Comparison of ENCODE assay signal across 9 mouse cellular contexts in the genomic region with DNA sequence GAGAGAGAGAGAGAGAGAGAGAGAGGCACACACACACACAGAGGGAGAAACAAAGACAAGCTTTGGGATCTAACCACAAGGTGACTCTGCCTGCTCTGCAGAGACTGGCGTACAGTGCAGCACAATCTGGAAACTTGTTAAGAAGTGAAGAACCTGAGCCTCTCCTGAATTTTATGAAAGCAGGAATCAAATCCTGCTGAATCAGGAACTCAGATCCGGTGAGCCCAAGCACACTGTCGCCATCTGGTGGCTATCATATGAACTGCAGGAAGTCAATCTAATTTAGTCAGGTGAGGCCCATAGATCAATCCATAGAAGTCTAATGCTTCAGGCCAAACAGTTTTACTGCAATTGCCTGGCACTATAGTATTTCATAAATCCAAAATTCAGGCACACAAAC. TPM values are rescaled to one million over a fixed set of nuclear protein-coding genes. Genes with fewer than 3 reads are reported as not detected.
A peak's percentile ranks its signal among the peaks of the same experiment; 100 is the strongest.
DNase-seq lines count a peak whose midpoint lies in the region; ATAC-seq and TF ChIP-seq lines count a peak whose summit lies in the region.
"Had no signal": no experiment of that assay in that cellular context is flagged by ENCODE, and none has a peak within 500 bp of the region (broad histone marks: within the 10 kb centered on the region; RNA-seq: fewer than 3 reads in every experiment).

No protein-coding gene starts in this region.

- H3K36me3 ChIP-seq in thymus, adult 2 months (ENCODE audit: control insufficient read depth, insufficient read depth, low read length) = no peaks in the 10 kb centered on the region
- H3K36me3 ChIP-seq in lung, embryonic 14.5 days (ENCODE audit: insufficient read depth) = no peaks in the 10 kb centered on the region

- no peaks in the 10 kb centered on the region for H3K4me1 ChIP-seq in cerebellum, adult 2 months (ENCODE audit: control insufficient read depth, insufficient read depth, low read length)
- H3K4me1 ChIP-seq in thymus, adult 2 months (replicated peaks; ENCODE audit: control insufficient read depth, insufficient read depth, low read length) = no peaks in the 10 kb centered on the region
- no peaks in the 10 kb centered on the region for H3K4me1 ChIP-seq in lung, embryonic 14.5 days (ENCODE audit: insufficient read depth)

- 27% methylated on average over 3 of the region's 3 CpGs for whole genome bisulfite sequencing in cerebellum, adult 2 months
- 37% methylated on average over 3 of the region's 3 CpGs for WGBS in thymus, adult 2 months
- WGBS in lung, embryonic 14.5 days = 25% methylated on average over 3 of the region's 3 CpGs

- no peak overlapping the region for H3K9ac ChIP-seq in lung, embryonic 14.5 days

- H3K27ac ChIP-seq in cerebellum, adult 2 months (ENCODE audit: insufficient read depth, low read length) = no peak overlapping the region
- H3K27ac ChIP-seq in thymus, adult 2 months (ENCODE audit: control insufficient read depth, insufficient read depth, low read length) = no peak overlapping the region
- no peak overlapping the region for H3K27ac ChIP-seq in lung, embryonic 14.5 days (ENCODE audit: low read depth)

- no peak overlapping the region for H3K4me3 ChIP-seq in cerebellum, adult 2 months (replicated peaks; ENCODE audit: insufficient read depth, low read depth, low read length)
- no peak overlapping the region for H3K4me3 ChIP-seq in thymus, adult 2 months (ENCODE audit: control insufficient read depth, insufficient read depth, low read length)
- no peak overlapping the region for H3K4me3 ChIP-seq in lung, embryonic 14.5 days (ENCODE audit: low read depth, low read length)

- no peak overlapping the region for H3K4me2 ChIP-seq in lung, embryonic 14.5 days

- no peak for ATAC-seq in cerebellum, adult (ENCODE audit: insufficient number of reproducible peaks, low FRiP score, low TSS enrichment)
- ATAC-seq in lung, embryonic 14.5 days (ENCODE audit: insufficient read depth) = no peak

- peak; percentile 64 for TF ChIP-seq CTCF in cerebellum, adult 2 months (IDR thresholded peaks at IDR 0.05; ENCODE audit: borderline replicate concordance, insufficient read depth, low read depth, low read length)
- TF ChIP-seq CTCF in thymus, adult 2 months (IDR thresholded peaks at IDR 0.05; ENCODE audit: borderline replicate concordance, control insufficient read depth, extremely low read depth, insufficient read depth, low read length, poor library complexity) = no peak
- TF ChIP-seq CTCF in lung, embryonic 14.5 days (IDR thresholded peaks at IDR 0.05; ENCODE audit: low read depth) = peak; percentile 91

- no peaks in the 10 kb centered on the region for H3K9me3 ChIP-seq in lung, embryonic 14.5 days (ENCODE audit: low read depth, low read length)

- DNase-seq in cerebellum, adult 2 months = peak; percentile 11 to 15
- DNase-seq in thymus, adult 2 months = peak; percentile 24
- DNase-seq in thymus, adult 18-20 months = no peak
- DNase-seq in embryo, embryonic 10.5 days (ENCODE audit: low spot score) = peak; percentile 74
- DNase-seq in kidney, adult 9 months = peak; percentile 56
- peak; percentile 71 for DNase-seq in lung, embryonic 14.5 days
- DNase-seq in right cerebral cortex, postnatal 4 days = peak; percentile 50

- TF ChIP-seq POLR2A in cerebellum, adult 2 months (IDR thresholded peaks at IDR 0.05; ENCODE audit: borderline replicate concordance, insufficient read depth, low read length) = no peak
- no peak for TF ChIP-seq POLR2A in thymus, adult 2 months (IDR thresholded peaks at IDR 0.05; ENCODE audit: control insufficient read depth, extremely low read depth, insufficient read depth, low read length, poor library complexity)

- H3K27me3 ChIP-seq in cerebellum, adult 2 months (ENCODE audit: control insufficient read depth, insufficient read depth, low read length) = no peaks in the 10 kb centered on the region
- H3K27me3 ChIP-seq in thymus, adult 2 months (ENCODE audit: control insufficient read depth, insufficient read depth, low read length) = no peaks in the 10 kb centered on the region
- no peaks in the 10 kb centered on the region for H3K27me3 ChIP-seq in lung, embryonic 14.5 days (ENCODE audit: insufficient read depth, low read length)

RNA-seq across cellular contexts. Expression of a gene that starts 5.8 kb away (rescaled TPM):
- polyA plus RNA-seq in cerebellum, adult 2 months (2012; rRNA removed) = not detected in 2 replicates
- polyA plus RNA-seq in thymus, adult 2 months (2012; rRNA removed) = 0.47 TPM in 2 replicates
- polyA plus RNA-seq in lung, embryonic 14.5 days (2014; fragmentation: Nextera tagmentation; extraction: Ambion mirVana) = not detected in 2 replicates

RNA-seq across cellular contexts. Expression of a gene that starts 51.9 kb away (rescaled TPM):
- 0.03 TPM in 1 of 2 replicates, not detected in the other for polyA plus RNA-seq in cerebellum, adult 2 months (2012; rRNA removed)
- polyA plus RNA-seq in thymus, adult 2 months (2012; rRNA removed) = 0.03 and 0.05 TPM in 2 replicates
- polyA plus RNA-seq in lung, embryonic 14.5 days (2014; fragmentation: Nextera tagmentation; extraction: Ambion mirVana) = not detected in 2 replicates
- polyA plus RNA-seq: liver, embryonic 16.5 days had no signal

Comparison
In these comparisons a context has a peak if more than half of its experiments do, and no peak if none do; other contexts are left out.
1. DNase-seq: peak in cerebellum, adult 2 months (2 of 2), thymus, adult 2 months (single experiment), embryo, embryonic 10.5 days (single experiment), kidney, adult 9 months (single experiment), lung, embryonic 14.5 days (single experiment) and right cerebral cortex, postnatal 4 days (single experiment); none in thymus, adult 18-20 months (0 of 2).